Mouse (Mus musculus) brain, embryonic 14.5 days (tissue): ENCODE results near the gene Coasy.
A peak's percentile ranks its signal among the peaks of the same experiment; 100 is the strongest.

Source experiments
- CTCF ChIP-seq: fragments of 200-500 bp; IDR thresholded peaks from 2 replicates; pipeline ENCODE4 v1.5.1; 2012; ENCODE audit warnings: inconsistent platforms, mild to moderate bottlenecking, moderate library complexity, borderline replicate concordance; ENCODE audit not compliant: insufficient read depth, insufficient read length; ENCODE audit errors: extremely low read depth
- POLR2A ChIP-seq: fragments of 200-500 bp; IDR thresholded peaks from 2 replicates; pipeline ENCODE4 v1.6.1; 2012; ENCODE audit warnings: mild to moderate bottlenecking, inconsistent platforms, borderline replicate concordance; ENCODE audit not compliant: poor library complexity, insufficient read depth, insufficient read length, severe bottlenecking; ENCODE audit errors: extremely low read depth

- TF ChIP-seq CTCF (peak; percentile 80), POLR2A (no peak)
These were observed 24.5 kb upstream of the Coasy start for GRCm38 (mm10) chr11:101057860-101058259.
